Mouse (Mus musculus): ENCODE data around the gene Gpr26. TPM values are rescaled to one million over a fixed set of nuclear protein-coding genes. Genes with fewer than 3 reads are reported as not detected.

The Gpr26 gene
- not detected in 2 replicates for polyA plus RNA-seq (2012; rRNA removed)

GRCm38 (mm10) chr7:131966023-131966915 is at the start of gene Gpr26:
Gpr26 (plus strand) TSS chr7:131966460.

Other genes with a start within 250 kb of the Gpr26 start
- gene Cpxm2, start 188.3 kb downstream of the Gpr26 start, polyA plus RNA-seq (2012; rRNA removed): 0.03 and 0.12 TPM in 2 replicates